Mouse (Mus musculus) naive thymus-derived CD4-positive, alpha-beta T cell, adult 2 months (primary cell): ENCODE results near the gene Stxbp1.

Experiments
- DNase-seq: peaks from one replicate; pipeline ENCODE4 v3.0.0-alpha.2; 2011; ENCODE audit warnings: low read depth

Stxbp1 gene

DNA sequence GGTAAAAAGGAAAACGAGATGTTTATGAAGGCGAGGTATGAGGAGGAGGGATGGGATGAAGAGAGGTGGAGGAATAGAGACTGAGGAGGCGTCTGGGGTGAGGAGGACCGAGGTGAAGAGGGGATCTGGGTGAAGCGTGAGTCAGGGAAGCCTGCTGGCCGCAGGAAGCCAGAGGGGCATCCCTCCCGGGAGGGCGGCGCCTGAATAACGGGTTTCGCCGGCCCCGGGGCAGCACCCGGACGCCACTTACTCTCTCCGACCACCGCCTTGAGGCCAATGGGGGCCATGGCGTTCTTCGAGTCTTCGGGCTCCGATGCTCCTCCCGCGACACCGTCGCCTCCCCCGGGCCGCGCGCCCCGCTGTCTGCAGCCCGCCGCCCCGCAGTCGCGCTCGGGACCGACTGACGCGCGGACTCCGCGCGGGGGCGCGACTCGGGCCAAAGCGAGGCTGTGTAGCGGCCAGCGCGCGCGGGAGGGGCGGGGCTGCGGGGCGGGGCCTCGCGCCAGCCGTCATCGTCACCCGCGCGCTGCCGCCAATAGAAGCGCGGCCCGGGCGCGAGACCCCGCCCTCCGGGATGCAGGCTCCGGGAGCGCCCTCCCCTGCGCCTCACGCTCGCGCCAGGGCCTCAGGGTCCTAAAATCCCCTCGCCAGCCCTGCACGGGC, at the start of gene Stxbp1:
TSS of gene Stxbp1 (minus strand) at position 441 of the 663 bp plus-strand sequence.
- DNase-seq = peak; percentile 88

DNA sequence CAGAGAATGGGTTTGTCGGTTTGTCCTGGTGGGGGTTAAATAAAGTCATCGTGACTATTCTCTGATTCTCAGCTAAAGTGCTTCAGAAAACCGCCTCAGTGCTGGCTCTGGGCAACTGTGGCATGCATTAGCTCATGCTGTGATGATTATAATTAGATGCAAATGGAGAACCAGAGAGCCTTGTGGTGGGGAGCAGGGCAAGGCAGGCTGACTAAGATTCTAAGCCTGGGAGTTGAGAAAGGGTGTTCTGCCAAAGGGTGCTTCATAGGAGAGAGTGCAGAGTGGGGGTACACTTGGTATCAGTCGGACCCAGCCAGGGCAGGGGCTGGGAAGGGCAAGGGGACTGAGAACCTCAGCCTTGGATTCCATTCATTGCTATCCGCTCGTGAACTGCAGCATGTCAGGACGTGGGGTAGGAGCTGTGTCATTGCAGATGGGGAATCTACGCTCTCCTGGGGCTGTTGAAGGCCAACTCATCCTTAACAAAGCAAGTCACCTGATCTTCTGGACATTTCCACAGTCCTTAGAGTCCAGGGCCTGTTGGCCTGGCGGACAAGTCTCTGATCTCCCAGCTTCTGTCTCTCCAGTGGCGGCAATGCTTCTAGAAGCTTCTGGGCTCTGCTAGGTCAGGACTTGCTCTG, 49.6 kb upstream of the Stxbp1 start:
- DNase-seq = no peak

GRCm38 (mm10) chr2:32895606-32896106, 48.6 kb upstream of the Stxbp1 start:
- no peak for DNase-seq

GRCm38 (mm10) chr2:32894097-32894496, 47.1 kb upstream of the Stxbp1 start:
- DNase-seq = no peak

DNA sequence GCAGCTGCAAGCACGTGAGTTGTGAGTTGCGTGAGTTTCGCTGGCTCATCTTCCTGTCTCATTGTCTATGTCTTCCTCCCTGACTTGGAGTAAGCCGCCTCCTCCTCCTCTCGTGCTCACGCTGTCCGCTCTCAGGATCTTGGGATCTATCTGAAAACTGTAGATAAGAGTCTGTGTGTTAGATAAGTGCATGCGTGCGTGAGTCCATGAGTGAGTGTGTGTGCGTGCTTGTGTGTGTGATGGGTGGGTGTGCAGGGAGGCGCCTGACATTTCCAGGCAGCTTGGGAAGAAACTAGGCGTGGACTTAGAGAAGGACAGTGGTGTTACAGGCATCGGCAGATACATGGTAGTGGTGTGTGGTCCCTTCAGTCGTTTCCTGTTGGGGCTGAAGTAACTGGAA, 45.4 kb upstream of the Stxbp1 start:
- no peak for DNase-seq

GRCm38 (mm10) chr2:32891278-32891677, 44.2 kb upstream of the Stxbp1 start:
- no peak for DNase-seq

DNA sequence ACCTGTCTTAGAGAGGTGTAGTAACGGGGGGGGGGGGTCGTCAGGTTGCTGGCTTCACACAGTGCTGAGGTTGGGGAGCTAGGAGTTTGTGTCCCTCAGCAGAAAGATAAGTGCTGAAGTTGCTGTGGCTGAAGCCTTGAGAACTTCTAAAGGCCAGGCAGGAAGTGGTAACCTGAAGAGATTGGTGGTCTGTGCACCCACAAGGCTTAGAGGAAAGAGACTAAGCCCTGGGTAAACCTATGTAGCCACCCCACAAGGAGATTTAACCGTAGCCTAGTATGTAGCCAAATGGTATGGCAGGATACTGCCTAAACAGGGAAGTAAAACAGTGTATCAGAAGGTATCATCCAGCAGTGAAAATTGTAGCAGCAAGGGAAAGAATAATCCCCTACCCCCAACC, 43.2 kb upstream of the Stxbp1 start:
- DNase-seq = peak; percentile 42

DNA sequence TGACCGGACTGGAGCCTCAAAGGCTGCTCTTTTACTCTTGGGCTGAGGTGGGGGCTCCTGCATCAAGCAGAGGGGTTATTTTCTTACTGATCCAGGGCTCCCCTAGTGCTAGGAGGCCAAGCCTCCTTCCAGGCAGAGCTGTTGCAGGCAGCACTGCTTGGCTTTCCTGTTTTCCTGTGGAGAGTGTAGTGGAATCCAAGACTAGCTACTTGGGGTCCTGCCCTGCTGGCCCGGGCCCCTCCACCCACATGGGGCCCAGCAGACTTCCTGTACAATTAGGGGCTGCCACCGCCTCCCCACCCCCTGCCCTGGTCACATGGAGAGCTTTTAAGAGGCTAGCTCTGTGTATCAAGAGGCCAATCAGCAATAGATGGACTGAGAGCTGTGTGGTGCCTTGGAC, 41.5 kb upstream of the Stxbp1 start:
- DNase-seq = no peak

DNA sequence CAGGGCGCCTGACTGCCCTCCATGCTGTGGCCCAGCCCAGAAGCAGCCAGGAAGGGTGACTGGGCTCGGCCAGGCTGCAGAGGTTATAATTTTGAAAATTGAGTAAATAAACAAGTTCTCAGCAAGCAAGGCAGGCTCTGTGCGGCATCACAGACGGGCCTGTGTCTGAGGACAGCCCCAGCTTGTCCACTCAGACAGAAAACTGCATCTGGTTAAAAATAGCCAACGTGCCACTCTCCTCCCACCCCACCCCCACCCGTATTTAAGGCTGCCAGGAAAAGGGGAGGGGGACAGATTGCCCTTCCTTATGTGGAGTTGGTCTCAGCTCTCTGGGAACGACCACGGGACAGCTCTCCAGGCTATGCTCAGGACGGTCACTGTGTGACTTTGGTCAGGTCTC, 41.0 kb upstream of the Stxbp1 start:
- DNase-seq = no peak

DNA sequence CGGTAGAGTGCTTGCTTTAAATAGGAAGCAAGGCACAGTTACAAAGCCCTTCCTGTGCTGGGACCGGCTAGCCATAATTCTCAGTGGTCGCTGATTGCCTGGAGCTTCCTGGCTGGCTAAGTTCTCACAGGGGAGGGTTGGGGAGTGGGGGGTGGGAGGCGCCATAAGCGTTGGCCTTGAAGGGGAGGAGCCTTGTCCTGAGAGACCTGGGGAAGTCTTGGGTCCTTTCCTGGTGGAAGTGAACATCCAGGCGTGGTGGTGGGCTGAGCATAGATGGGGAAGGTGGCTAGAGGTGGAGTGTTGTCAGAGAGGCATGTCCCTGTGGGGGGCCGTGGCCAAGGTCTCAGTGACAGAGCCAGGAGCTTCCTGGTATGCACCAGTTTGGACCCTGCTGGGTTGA, 37.7 kb upstream of the Stxbp1 start:
- DNase-seq = no peak

GRCm38 (mm10) chr2:32882283-32883043, 35.4 kb upstream of the Stxbp1 start:
- DNase-seq = peak; percentile 45

GRCm38 (mm10) chr2:32881723-32882122, 34.7 kb upstream of the Stxbp1 start:
- no peak for DNase-seq

GRCm38 (mm10) chr2:32881054-32881453, 34.0 kb upstream of the Stxbp1 start:
- DNase-seq = no peak

- no peak for DNase-seq
Observed at GRCm38 (mm10) chr2:32879593-32879992, 32.5 kb upstream of the Stxbp1 start.

- no peak for DNase-seq
Observed at GRCm38 (mm10) chr2:32878396-32878795, 31.4 kb upstream of the Stxbp1 start.

GRCm38 (mm10) chr2:32877761-32878393, 30.8 kb upstream of the Stxbp1 start:
- DNase-seq = no peak

GRCm38 (mm10) chr2:32877303-32877702, 30.3 kb upstream of the Stxbp1 start:
- no peak for DNase-seq

DNA sequence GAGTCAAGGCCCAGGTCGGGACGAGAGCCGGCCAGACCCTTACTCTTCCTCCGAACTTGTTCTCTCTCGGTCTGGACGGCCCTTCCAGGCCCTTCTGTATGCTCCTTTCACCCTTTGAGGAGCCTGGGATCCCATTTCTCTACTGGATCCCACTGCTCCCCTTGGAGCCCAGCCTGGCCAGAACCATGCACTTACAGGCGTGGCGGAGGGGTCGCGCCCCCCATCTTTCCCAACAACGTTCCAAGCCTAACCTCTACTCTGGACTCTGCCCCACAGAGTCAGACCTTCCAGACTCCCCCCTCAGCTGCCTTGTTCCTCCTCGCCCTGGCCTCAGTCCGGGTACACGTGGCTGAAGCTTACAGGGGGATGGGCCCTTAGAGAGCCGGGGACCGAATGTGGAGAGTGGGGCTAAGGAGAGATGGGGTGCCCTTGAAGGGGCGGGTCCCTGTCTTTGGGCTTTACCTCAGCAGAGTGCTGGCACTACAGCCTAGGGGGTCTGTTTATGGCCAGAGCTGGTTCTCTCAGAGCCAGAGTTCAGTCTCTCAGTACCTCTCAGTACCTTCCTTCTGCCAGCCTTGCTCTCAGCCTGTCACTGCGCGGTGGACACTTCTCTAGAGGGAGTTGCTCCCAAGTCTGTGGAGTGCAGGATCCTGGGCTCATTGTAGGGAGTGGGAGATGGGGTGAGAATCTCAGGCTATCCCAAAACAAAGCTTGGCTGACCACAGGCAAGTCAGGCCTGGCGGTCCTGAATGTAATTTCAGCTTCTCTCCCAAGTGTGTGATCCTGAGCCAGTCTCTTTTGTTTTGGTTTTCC, 29.7 kb upstream of the Stxbp1 start:
- no peak for DNase-seq

DNA sequence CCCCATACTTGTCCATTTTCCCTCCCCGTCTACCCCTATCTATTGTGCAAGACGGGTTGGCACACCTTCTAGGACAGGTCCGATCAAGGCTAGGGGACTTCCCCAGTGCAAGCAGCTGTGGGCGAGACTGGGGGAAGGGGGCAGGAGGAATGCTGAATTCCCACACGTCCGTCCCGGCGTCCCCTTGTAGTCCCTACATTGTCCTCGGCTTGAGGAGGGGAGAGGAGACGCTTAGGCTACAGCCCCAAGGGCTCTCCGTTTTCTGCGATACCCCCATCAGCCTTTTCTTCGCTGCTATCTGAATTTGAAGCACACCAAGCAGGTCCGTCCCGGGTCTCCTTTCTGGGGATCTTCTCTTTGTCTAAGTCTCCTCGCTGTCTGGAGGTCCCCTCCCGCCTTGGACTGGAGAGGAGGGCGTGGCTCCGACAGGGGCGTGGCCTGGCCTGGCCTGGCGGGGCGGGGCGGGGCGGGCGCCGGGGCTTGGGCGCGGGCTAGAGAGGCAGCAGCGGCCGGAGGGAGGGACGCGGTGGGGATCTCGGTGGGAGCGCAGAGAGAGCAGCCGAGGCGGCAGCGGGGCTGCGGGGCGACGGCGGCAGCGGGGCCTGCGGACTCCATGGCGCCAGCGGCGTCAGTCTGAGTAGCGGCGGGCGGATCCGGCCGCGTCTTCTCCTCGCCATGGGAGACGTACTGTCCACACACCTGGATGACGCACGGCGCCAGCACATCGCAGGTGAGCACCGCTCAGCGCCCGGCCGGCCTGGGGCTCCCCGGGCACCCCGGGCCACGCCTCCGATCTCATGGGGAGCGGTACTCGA, 28.8 kb upstream of the Stxbp1 start, which contains the start of gene Fam129b:
TSS of gene Fam129b (plus strand) at position 440 of the 815 bp plus-strand sequence.
- peak; percentile 70 for DNase-seq

- no peak for DNase-seq
Observed at GRCm38 (mm10) chr2:32874951-32875674, 28.1 kb upstream of the Stxbp1 start.
